Mouse (Mus musculus) liver, embryonic 15.5 days (tissue): ENCODE results near the gene Fmnl1. TPM values are rescaled to one million over a fixed set of nuclear protein-coding genes. Genes with fewer than 3 reads are reported as not detected.

ENCODE experiments used
- ATAC-seq: fragments of 200-750 bp; cut with Nextera tagmentation; 2 replicates; pipeline ENCODE4 v1.8.0; 2017; ENCODE audit warnings: moderate number of reproducible peaks, mild to moderate bottlenecking, moderate library complexity; ENCODE audit not compliant: insufficient read depth
- H3K27ac ChIP-seq: fragments of 300-500 bp; sonication (generic); replicated peaks from 2 replicates; pipeline ENCODE4 v1.5.1; 2015; ENCODE audit warnings: mild to moderate bottlenecking, inconsistent platforms
- H3K27me3 ChIP-seq: fragments of 300-500 bp; sonication (generic); 2 replicates; pipeline ENCODE4 v1.6.1; 2015; ENCODE audit warnings: mild to moderate bottlenecking, inconsistent platforms
- H3K36me3 ChIP-seq: fragments of 300-500 bp; sonication (generic); replicated peaks from 2 replicates; pipeline ENCODE4 v1.6.1; 2015; ENCODE audit warnings: moderate library complexity, mild to moderate bottlenecking, inconsistent platforms
- H3K4me1 ChIP-seq: fragments of 300-500 bp; sonication (generic); replicated peaks from 2 replicates; pipeline ENCODE4 v1.6.1; 2015; ENCODE audit warnings: inconsistent platforms
- H3K4me2 ChIP-seq: fragments of 300-500 bp; sonication (generic); 2 replicates; pipeline ENCODE4 v1.6.1; 2015; ENCODE audit warnings: moderate library complexity, mild to moderate bottlenecking, inconsistent platforms
- H3K4me3 ChIP-seq: fragments of 300-500 bp; sonication (generic); replicated peaks from 2 replicates; pipeline ENCODE4 v1.5.1; 2015; ENCODE audit warnings: mild to moderate bottlenecking, inconsistent platforms
- H3K9ac ChIP-seq: fragments of 300-500 bp; sonication (generic); 2 replicates; pipeline ENCODE4 v1.6.1; 2015; ENCODE audit warnings: moderate library complexity, mild to moderate bottlenecking, inconsistent platforms
- H3K9me3 ChIP-seq: fragments of 300-500 bp; sonication (generic); replicated peaks from 2 replicates; pipeline ENCODE4 v1.6.1; 2016; ENCODE audit warnings: inconsistent platforms
- WGBS: fragments of 180-500 bp; shearing (Covaris S2); methylation state at CpG from one replicate; pipeline ENCODE4 v1.1.7; 2015; ENCODE audit warnings: mixed read lengths; ENCODE audit not compliant: insufficient replicate concordance; 5-methylcytosine and 5-hydroxymethylcytosine counted together
- polyA plus RNA-seq: library from polyadenylated mRNA; unstranded; fragments of >200 nt; fragmentation: Nextera tagmentation; extraction: Ambion mirVana; gene quantifications from 2 replicates; pipeline ENCODE4 v1.2.1, GENCODE M21; 2015

Fmnl1 gene
- polyA plus RNA-seq, 1 experiment from 2014 or later = 6.2 TPM

- no peaks in the 10 kb centered on the region for H3K36me3 ChIP-seq
- H3K27ac ChIP-seq = no peak overlapping the region
- H3K4me2 ChIP-seq = no peak overlapping the region
- H3K27me3 ChIP-seq = peaks cover 33% of the 10 kb centered on the region
- WGBS = 76% methylated on average over 28 of the region's 28 CpGs
- H3K9me3 ChIP-seq = no peaks in the 10 kb centered on the region
- no peaks in the 10 kb centered on the region for H3K4me1 ChIP-seq
- H3K4me3 ChIP-seq = no peak overlapping the region
- no peak for ATAC-seq
- no peak overlapping the region for H3K9ac ChIP-seq
These were observed 21.5 kb downstream of the Fmnl1 start for GRCm38 (mm10) chr11:103192230-103192955.

- ATAC-seq = no peak
- Histone ChIP-seq H3K4me2 (no peak overlapping the region), H3K27me3 (peaks cover 39% of the 10 kb centered on the region), H3K36me3 (no peaks in the 10 kb centered on the region), H3K9me3 (no peaks in the 10 kb centered on the region), H3K4me1 (no peaks in the 10 kb centered on the region), H3K9ac (no peak overlapping the region), H3K27ac (no peak overlapping the region), H3K4me3 (no peak overlapping the region)
- 68% methylated on average over 44 of the region's 44 CpGs for WGBS
These were observed 22.3 kb downstream of the Fmnl1 start for GRCm38 (mm10) chr11:103192956-103193824.

- Histone ChIP-seq H3K27ac (no peak overlapping the region), H3K9ac (no peak overlapping the region), H3K4me2 (no peak overlapping the region), H3K27me3 (peaks cover 45% of the 10 kb centered on the region), H3K4me3 (no peak overlapping the region), H3K4me1 (no peaks in the 10 kb centered on the region), H3K36me3 (no peaks in the 10 kb centered on the region), H3K9me3 (no peaks in the 10 kb centered on the region)
- ATAC-seq = no peak
- WGBS = 74% methylated on average over 9 of the region's 9 CpGs
These were observed 22.9 kb downstream of the Fmnl1 start for GRCm38 (mm10) chr11:103193825-103194168.

GRCm38 (mm10) chr11:103195236-103195635 lies 24.3 kb downstream of the Fmnl1 start:
- 77% methylated on average over 18 of the region's 18 CpGs for WGBS
- no peak for ATAC-seq
- H3K4me3 ChIP-seq = no peak overlapping the region
- peaks cover 59% of the 10 kb centered on the region for H3K27me3 ChIP-seq
- H3K4me2 ChIP-seq = no peak overlapping the region
- H3K36me3 ChIP-seq = no peaks in the 10 kb centered on the region
- H3K9ac ChIP-seq = no peak overlapping the region
- H3K4me1 ChIP-seq = no peaks in the 10 kb centered on the region
- H3K9me3 ChIP-seq = no peaks in the 10 kb centered on the region
- H3K27ac ChIP-seq = no peak overlapping the region

GRCm38 (mm10) chr11:103195656-103196055 lies 24.7 kb downstream of the Fmnl1 start:
- Histone ChIP-seq H3K4me1 (no peaks in the 10 kb centered on the region), H3K27me3 (peaks cover 63% of the 10 kb centered on the region), H3K9me3 (no peaks in the 10 kb centered on the region), H3K27ac (no peak overlapping the region), H3K9ac (no peak overlapping the region), H3K4me3 (no peak overlapping the region), H3K36me3 (no peaks in the 10 kb centered on the region), H3K4me2 (no peak overlapping the region)
- ATAC-seq = no peak
- 77% methylated on average over 5 of the region's 5 CpGs for WGBS

GRCm38 (mm10) chr11:103197340-103197739 lies 26.4 kb downstream of the Fmnl1 start:
- Histone ChIP-seq H3K4me3 (no peak overlapping the region), H3K27me3 (peaks cover 69% of the 10 kb centered on the region), H3K4me2 (no peak overlapping the region), H3K4me1 (no peaks in the 10 kb centered on the region), H3K9me3 (no peaks in the 10 kb centered on the region), H3K27ac (no peak overlapping the region), H3K9ac (no peak overlapping the region), H3K36me3 (no peaks in the 10 kb centered on the region)
- no peak for ATAC-seq
- WGBS = 73% methylated on average over 4 of the region's 4 CpGs

GRCm38 (mm10) chr11:103198339-103198738 lies 27.4 kb downstream of the Fmnl1 start:
- no peaks in the 10 kb centered on the region for H3K36me3 ChIP-seq
- no peak overlapping the region for H3K4me2 ChIP-seq
- H3K27me3 ChIP-seq = peaks cover 59% of the 10 kb centered on the region
- H3K9ac ChIP-seq = no peak overlapping the region
- H3K9me3 ChIP-seq = no peaks in the 10 kb centered on the region
- no peak for ATAC-seq
- H3K4me3 ChIP-seq = no peak overlapping the region
- WGBS = 50% methylated on average over 16 of the region's 16 CpGs
- no peak overlapping the region for H3K27ac ChIP-seq
- H3K4me1 ChIP-seq = no peaks in the 10 kb centered on the region

GRCm38 (mm10) chr11:103198911-103199803 lies 28.2 kb downstream of the Fmnl1 start:
- H3K27ac ChIP-seq = no peak overlapping the region
- H3K36me3 ChIP-seq = no peaks in the 10 kb centered on the region
- no peak overlapping the region for H3K9ac ChIP-seq
- no peaks in the 10 kb centered on the region for H3K9me3 ChIP-seq
- H3K4me1 ChIP-seq = no peaks in the 10 kb centered on the region
- 46% methylated on average over 58 of the region's 59 CpGs for WGBS
- H3K4me2 ChIP-seq = peak overlapping the region; percentile 7; the same call in 1 of the 2 replicates
- no peak overlapping the region for H3K4me3 ChIP-seq
- no peak for ATAC-seq
- H3K27me3 ChIP-seq = peaks cover 51% of the 10 kb centered on the region

- no peak for ATAC-seq
- WGBS = 26% methylated on average over 6 of the region's 6 CpGs
- peaks cover 40% of the 10 kb centered on the region for H3K27me3 ChIP-seq
These were observed 30.8 kb downstream of the Fmnl1 start for GRCm38 (mm10) chr11:103201664-103202063.

GRCm38 (mm10) chr11:103202376-103202775 lies 31.5 kb downstream of the Fmnl1 start:
- Histone ChIP-seq H3K36me3 (no peaks in the 10 kb centered on the region), H3K27ac (no peak overlapping the region), H3K4me2 (no peak overlapping the region), H3K27me3 (peaks cover 40% of the 10 kb centered on the region), H3K4me3 (no peak overlapping the region), H3K4me1 (no peaks in the 10 kb centered on the region), H3K9me3 (no peaks in the 10 kb centered on the region), H3K9ac (no peak overlapping the region)
- ATAC-seq = no peak

More at GRCm38 (mm10) chr11:103201664-103202063, 30.8 kb downstream of the Fmnl1 start:
- Histone ChIP-seq H3K4me2 (no peak overlapping the region), H3K9ac (no peak overlapping the region), H3K4me3 (no peak overlapping the region), H3K4me1 (no peaks in the 10 kb centered on the region), H3K36me3 (no peaks in the 10 kb centered on the region), H3K9me3 (no peaks in the 10 kb centered on the region), H3K27ac (no peak overlapping the region)

GRCm38 (mm10) chr11:103206203-103206602 lies 35.3 kb downstream of the Fmnl1 start:
- Histone ChIP-seq H3K27ac (no peak overlapping the region), H3K4me2 (no peak overlapping the region), H3K4me3 (no peak overlapping the region), H3K9me3 (no peaks in the 10 kb centered on the region), H3K27me3 (peaks cover 6% of the 10 kb centered on the region; the same call in 1 of the 2 replicates), H3K9ac (no peak overlapping the region), H3K4me1 (no peaks in the 10 kb centered on the region), H3K36me3 (no peaks in the 10 kb centered on the region)
- no peak for ATAC-seq
- WGBS = 66% methylated on average over 6 of the region's 6 CpGs
